Mouse (Mus musculus) embryo, embryonic 9.5 days (tissue): Measurements from ENCODE around the gene Vps8.

ENCODE experiments used
- DNase-seq: peaks from one replicate; pipeline ENCODE4 v3.0.0-alpha.2; 2017; ENCODE audit errors: extremely low spot score

The Vps8 gene

GRCm38 (mm10) chr16:21625784-21626634 lies 203.1 kb downstream of the Vps8 start:
- no peak for DNase-seq

- no peak for DNase-seq
Measured at GRCm38 (mm10) chr16:21627248-21627647, 204.3 kb downstream of the Vps8 start.

- no peak for DNase-seq
Measured at GRCm38 (mm10) chr16:21628061-21628591, 205.2 kb downstream of the Vps8 start.

GRCm38 (mm10) chr16:21630614-21631013 lies 207.7 kb downstream of the Vps8 start:
- no peak for DNase-seq

GRCm38 (mm10) chr16:21631815-21632222 lies 208.9 kb downstream of the Vps8 start:
- no peak for DNase-seq

GRCm38 (mm10) chr16:21634460-21634859 lies 211.5 kb downstream of the Vps8 start:
- DNase-seq: no peak

GRCm38 (mm10) chr16:21636156-21636853 lies 213.4 kb downstream of the Vps8 start:
- no peak for DNase-seq

- DNase-seq: no peak
Measured at GRCm38 (mm10) chr16:21637201-21637819, 214.4 kb downstream of the Vps8 start.

GRCm38 (mm10) chr16:21640766-21641499 lies 218.0 kb downstream of the Vps8 start:
- no peak for DNase-seq

- DNase-seq: no peak
Measured at GRCm38 (mm10) chr16:21641944-21642343, 219.0 kb downstream of the Vps8 start.

- DNase-seq: no peak
Measured at GRCm38 (mm10) chr16:21642906-21643305, 220.0 kb downstream of the Vps8 start.

- no peak for DNase-seq
Measured at GRCm38 (mm10) chr16:21643621-21644041, 220.7 kb downstream of the Vps8 start.

- peak; percentile 25 for DNase-seq
Measured at GRCm38 (mm10) chr16:21644066-21644561, 221.2 kb downstream of the Vps8 start.

- DNase-seq: no peak
Measured at GRCm38 (mm10) chr16:21644574-21644973, 221.7 kb downstream of the Vps8 start.

GRCm38 (mm10) chr16:21645915-21646314 lies 223.0 kb downstream of the Vps8 start:
- no peak for DNase-seq

GRCm38 (mm10) chr16:21646496-21646895 lies 223.6 kb downstream of the Vps8 start:
- no peak for DNase-seq

GRCm38 (mm10) chr16:21648800-21649199 lies 225.9 kb downstream of the Vps8 start:
- DNase-seq: no peak

- no peak for DNase-seq
Measured at GRCm38 (mm10) chr16:21650289-21650688, 227.4 kb downstream of the Vps8 start.

GRCm38 (mm10) chr16:21651161-21651560 lies 228.2 kb downstream of the Vps8 start:
- DNase-seq: no peak

GRCm38 (mm10) chr16:21653151-21653550 lies 230.2 kb downstream of the Vps8 start:
- DNase-seq: no peak

GRCm38 (mm10) chr16:21654384-21654783 lies 231.5 kb downstream of the Vps8 start:
- no peak for DNase-seq
